Mouse (Mus musculus): ENCODE results near the gene Ubr2. TPM values are rescaled to one million over a fixed set of nuclear protein-coding genes. Genes with fewer than 3 reads are reported as not detected.

Ubr2 gene
- polyA plus RNA-seq, 1 experiment: 0.59 TPM

- H3K9me3 ChIP-seq (ENCODE audit: control insufficient read depth, low read length): no peaks in the 10 kb centered on the region; the same call in 1 of the 2 replicates
- H3K4me1 ChIP-seq (ENCODE audit: control insufficient read depth): peaks cover 12% of the 10 kb centered on the region
- H3K27me3 ChIP-seq (ENCODE audit: control insufficient read depth): no peaks in the 10 kb centered on the region
- H3K36me3 ChIP-seq (ENCODE audit: control insufficient read depth): peaks cover 11% of the 10 kb centered on the region
- H3K4me3 ChIP-seq (replicated peaks): no peak overlapping the region
- TF ChIP-seq GATA1 (IDR thresholded peaks at IDR 0.05; ENCODE audit: low read length) (no peak), TAL1 (IDR thresholded peaks at IDR 0.05; ENCODE audit: low read length) (no peak)
Observed at GRCm38 (mm10) chr17:46897221-46897950, 113.0 kb downstream of the Ubr2 start.

DNA sequence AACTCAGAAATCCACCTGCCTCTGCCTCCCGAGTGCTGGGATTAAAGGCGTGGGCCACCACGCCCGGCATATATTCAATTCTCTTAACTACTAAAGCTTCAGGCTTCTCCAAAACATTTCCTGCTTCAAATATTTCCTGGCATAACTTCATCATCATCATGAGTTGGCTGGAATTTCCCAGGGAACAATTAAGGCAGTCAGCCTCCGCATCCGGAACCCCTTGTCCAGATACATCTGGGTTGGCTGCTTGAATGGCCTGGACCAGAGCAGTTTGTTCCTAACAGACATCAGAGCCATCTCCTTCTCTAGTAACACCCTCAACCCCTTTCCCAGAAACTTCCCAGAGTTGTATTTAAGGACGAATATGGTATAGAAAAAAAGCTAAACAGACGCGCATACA, 114.9 kb downstream of the Ubr2 start:
- no peaks in the 10 kb centered on the region for H3K27me3 ChIP-seq (ENCODE audit: control insufficient read depth)
- TF ChIP-seq GATA1 (IDR thresholded peaks at IDR 0.05; ENCODE audit: low read length): no peak
- TF ChIP-seq TAL1 (IDR thresholded peaks at IDR 0.05; ENCODE audit: low read length): no peak
- no peaks in the 10 kb centered on the region; the same call in 1 of the 2 replicates for H3K9me3 ChIP-seq (ENCODE audit: control insufficient read depth, low read length)
- no peak overlapping the region for H3K4me3 ChIP-seq (replicated peaks)
- H3K4me1 ChIP-seq (ENCODE audit: control insufficient read depth): peaks cover 28% of the 10 kb centered on the region
- peaks cover 15% of the 10 kb centered on the region for H3K36me3 ChIP-seq (ENCODE audit: control insufficient read depth)

- H3K36me3 ChIP-seq (ENCODE audit: control insufficient read depth): peaks cover 15% of the 10 kb centered on the region
- peak overlapping the region; percentile 73 for H3K4me3 ChIP-seq (replicated peaks)
- peaks cover 62% of the 10 kb centered on the region for H3K4me1 ChIP-seq (ENCODE audit: control insufficient read depth)
- H3K27me3 ChIP-seq (ENCODE audit: control insufficient read depth): no peaks in the 10 kb centered on the region
- no peak for TF ChIP-seq GATA1 (IDR thresholded peaks at IDR 0.05; ENCODE audit: low read length)
- no peak for TF ChIP-seq TAL1 (IDR thresholded peaks at IDR 0.05; ENCODE audit: low read length)
- H3K9me3 ChIP-seq (ENCODE audit: control insufficient read depth, low read length): no peaks in the 10 kb centered on the region
Observed at GRCm38 (mm10) chr17:46890843-46891594, 119.3 kb downstream of the Ubr2 start.

- Histone ChIP-seq H3K36me3 (ENCODE audit: control insufficient read depth) (peaks cover 15% of the 10 kb centered on the region), H3K27me3 (ENCODE audit: control insufficient read depth) (no peaks in the 10 kb centered on the region), H3K9me3 (ENCODE audit: control insufficient read depth, low read length) (no peaks in the 10 kb centered on the region), H3K4me1 (ENCODE audit: control insufficient read depth) (peaks cover 69% of the 10 kb centered on the region), H3K4me3 (replicated peaks) (peak within 1 kb of the TSS; percentile 73)
- no peak for TF ChIP-seq TAL1 (IDR thresholded peaks at IDR 0.05; ENCODE audit: low read length)
- no peak for TF ChIP-seq GATA1 (IDR thresholded peaks at IDR 0.05; ENCODE audit: low read length)
Observed at GRCm38 (mm10) chr17:46890116-46890815, 120.1 kb downstream of the Ubr2 start, which contains the start of gene Tbcc. TSS of gene Tbcc (plus strand) at chr17:46890684.

GRCm38 (mm10) chr17:46889450-46890084, 120.8 kb downstream of the Ubr2 start:
- H3K27me3 ChIP-seq (ENCODE audit: control insufficient read depth): no peaks in the 10 kb centered on the region
- peaks cover 76% of the 10 kb centered on the region for H3K4me1 ChIP-seq (ENCODE audit: control insufficient read depth)
- peak overlapping the region; percentile 73 for H3K4me3 ChIP-seq (replicated peaks)
- TF ChIP-seq TAL1 (IDR thresholded peaks at IDR 0.05; ENCODE audit: low read length) (no peak), GATA1 (IDR thresholded peaks at IDR 0.05; ENCODE audit: low read length) (no peak)
- no peaks in the 10 kb centered on the region for H3K9me3 ChIP-seq (ENCODE audit: control insufficient read depth, low read length)
- peaks cover 15% of the 10 kb centered on the region for H3K36me3 ChIP-seq (ENCODE audit: control insufficient read depth)

- Histone ChIP-seq H3K27me3 (ENCODE audit: control insufficient read depth) (no peaks in the 10 kb centered on the region), H3K36me3 (ENCODE audit: control insufficient read depth) (peaks cover 12% of the 10 kb centered on the region), H3K9me3 (ENCODE audit: control insufficient read depth, low read length) (no peaks in the 10 kb centered on the region), H3K4me3 (replicated peaks) (peak overlapping the region; percentile 73), H3K4me1 (ENCODE audit: control insufficient read depth) (peaks cover 80% of the 10 kb centered on the region)
- no peak for TF ChIP-seq TAL1 (IDR thresholded peaks at IDR 0.05; ENCODE audit: low read length)
- no peak for TF ChIP-seq GATA1 (IDR thresholded peaks at IDR 0.05; ENCODE audit: low read length)
Observed at GRCm38 (mm10) chr17:46888511-46889212, 121.7 kb downstream of the Ubr2 start.

DNA sequence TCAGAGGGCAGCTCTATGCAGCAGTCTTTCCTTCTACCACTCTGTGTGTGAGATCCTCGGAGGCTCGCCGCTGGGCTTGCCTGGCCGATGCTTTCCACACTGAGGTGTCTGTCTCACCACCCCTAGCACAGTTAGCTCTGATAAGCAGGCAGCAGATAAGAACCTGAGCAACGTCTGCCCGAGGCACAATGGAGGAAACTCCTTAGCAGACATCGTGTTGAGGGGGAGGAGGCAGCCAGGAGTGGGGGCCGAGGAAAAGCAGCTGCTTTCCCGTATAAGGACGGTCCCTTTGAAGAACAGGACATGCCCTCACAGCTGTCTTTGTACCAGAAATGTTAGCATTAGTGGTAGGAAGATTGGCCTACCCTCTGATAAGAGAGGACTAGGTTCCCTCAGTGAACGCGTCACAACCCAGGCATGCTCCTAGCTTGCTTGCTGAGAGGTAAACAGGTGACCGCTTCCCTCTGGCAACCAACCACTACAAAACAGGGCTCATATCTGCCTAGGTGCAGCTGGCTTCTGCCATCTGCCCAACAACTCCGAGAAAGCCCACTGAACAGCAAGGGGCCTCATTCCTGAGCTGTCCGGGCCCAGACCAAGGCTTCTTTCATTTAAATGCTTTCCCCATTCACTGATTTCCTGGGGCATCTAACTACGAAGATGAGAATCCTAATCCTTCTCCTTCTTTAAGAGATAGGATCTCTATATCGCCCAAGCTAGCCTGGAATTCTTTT, 124.3 kb downstream of the Ubr2 start:
- H3K4me1 ChIP-seq (ENCODE audit: control insufficient read depth): peaks cover 75% of the 10 kb centered on the region
- H3K36me3 ChIP-seq (ENCODE audit: control insufficient read depth): no peaks in the 10 kb centered on the region
- TF ChIP-seq GATA1 (IDR thresholded peaks at IDR 0.05; ENCODE audit: low read length) (peak; percentile 42; the same call in 1 of the 2 replicates), TAL1 (IDR thresholded peaks at IDR 0.05; ENCODE audit: low read length) (no peak)
- H3K4me3 ChIP-seq (replicated peaks): peak overlapping the region; percentile 48
- no peaks in the 10 kb centered on the region for H3K27me3 ChIP-seq (ENCODE audit: control insufficient read depth)
- H3K9me3 ChIP-seq (ENCODE audit: control insufficient read depth, low read length): no peaks in the 10 kb centered on the region
